Mouse (Mus musculus) midbrain, embryonic 14.5 days (tissue): ENCODE measurements around the gene Ceacam15. TPM values are rescaled to one million over a fixed set of nuclear protein-coding genes. Genes with fewer than 3 reads are reported as not detected.
"Not testable (repeated sequence)": the region's sequence is repeated elsewhere in the genome, so short reads cannot be mapped to it uniquely, and the experiment has no call there.

Source experiments
- ATAC-seq: fragments of 200-750 bp; cut with Nextera tagmentation; 2 replicates; pipeline ENCODE4 v1.8.0; 2017; ENCODE audit warnings: moderate number of reproducible peaks, moderate library complexity; ENCODE audit not compliant: low FRiP score, low TSS enrichment
- DNase-seq: peaks from one replicate; pipeline ENCODE4 v3.0.0-alpha.2; 2015
- H3K27ac ChIP-seq: fragments of 300-500 bp; sonication (generic); replicated peaks from 2 replicates; pipeline ENCODE4 v1.5.1; 2014; ENCODE audit warnings: mild to moderate bottlenecking, low read depth, low read length, moderate library complexity
- H3K27me3 ChIP-seq: fragments of 300-500 bp; sonication (generic); 2 replicates; pipeline ENCODE4 v1.6.1; 2014; ENCODE audit warnings: low read length, control low read depth, mixed read lengths; ENCODE audit not compliant: control insufficient read depth, insufficient read depth
- H3K36me3 ChIP-seq: fragments of 300-500 bp; sonication (generic); 2 replicates; pipeline ENCODE4 v1.6.1; 2014; ENCODE audit warnings: low read length, control low read depth; ENCODE audit not compliant: control insufficient read depth, insufficient read depth
- H3K4me1 ChIP-seq: fragments of 300-500 bp; sonication (generic); 2 replicates; pipeline ENCODE4 v1.6.1; 2014; ENCODE audit warnings: mild to moderate bottlenecking, antibody characterized with exemption, low read length, control low read depth; ENCODE audit not compliant: control insufficient read depth, insufficient read depth
- H3K4me2 ChIP-seq: fragments of 300-500 bp; sonication (generic); 2 replicates; pipeline ENCODE4 v1.6.1; 2014; ENCODE audit warnings: mild to moderate bottlenecking, low read length, moderate library complexity
- H3K4me3 ChIP-seq: fragments of 300-500 bp; sonication (generic); replicated peaks from 2 replicates; pipeline ENCODE4 v1.5.1; 2014; ENCODE audit warnings: low read depth, low read length
- H3K9ac ChIP-seq: fragments of 300-500 bp; sonication (generic); replicated peaks from 2 replicates; pipeline ENCODE4 v1.6.1; 2014; ENCODE audit warnings: mild to moderate bottlenecking, low read length, moderate library complexity
- H3K9me3 ChIP-seq: fragments of 300-500 bp; sonication (generic); 2 replicates; pipeline ENCODE4 v1.6.1; 2016; ENCODE audit warnings: low read length, control low read depth, mixed read lengths; ENCODE audit not compliant: control insufficient read depth
- WGBS: fragments of 180-500 bp; shearing (Covaris S2); extraction: QIAGEN DNeasy Blood & Tissue Kit; methylation state at CpG from one replicate; pipeline ENCODE4 v1.1.7; 2014; 5-methylcytosine and 5-hydroxymethylcytosine counted together
- polyA plus RNA-seq: library from polyadenylated mRNA; unstranded; fragments of >200 nt; fragmentation: Nextera tagmentation; extraction: Ambion mirVana; gene quantifications from 2 replicates; pipeline ENCODE4 v1.2.1, GENCODE M21; 2014

The Ceacam15 gene
- polyA plus RNA-seq, 1 experiment from 2014 or later: not detected

GRCm38 (mm10) chr7:16643106-16643505 is 32.4 kb downstream of the Ceacam15 start:
- H3K9ac ChIP-seq, DNase-seq, H3K4me3 ChIP-seq, H3K4me2 ChIP-seq, H3K4me1 ChIP-seq, ATAC-seq, H3K27me3 ChIP-seq, H3K27ac ChIP-seq, H3K9me3 ChIP-seq, H3K36me3 ChIP-seq: not testable (repeated sequence)
- 66% methylated on average over 3 of the region's 4 CpGs for WGBS

- Histone ChIP-seq H3K9me3 (no peaks in the 10 kb centered on the region), H3K4me3 (no peak overlapping the region), H3K9ac (no peak overlapping the region), H3K36me3 (no peaks in the 10 kb centered on the region), H3K27ac (no peak overlapping the region), H3K4me2 (no peak overlapping the region), H3K4me1 (no peaks in the 10 kb centered on the region), H3K27me3 (no peaks in the 10 kb centered on the region)
- DNase-seq (peak; percentile 61), ATAC-seq (no peak)
- WGBS: 73% methylated on average over 3 of the region's 3 CpGs
These were observed 36.5 kb downstream of the Ceacam15 start for GRCm38 (mm10) chr7:16639028-16639427.

- Histone ChIP-seq H3K4me3 (no peak overlapping the region), H3K9me3 (no peaks in the 10 kb centered on the region), H3K36me3 (no peaks in the 10 kb centered on the region), H3K4me1 (no peaks in the 10 kb centered on the region), H3K27ac (no peak overlapping the region), H3K9ac (no peak overlapping the region), H3K4me2 (no peak overlapping the region), H3K27me3 (no peaks in the 10 kb centered on the region)
- no peak for DNase-seq
- ATAC-seq: no peak
- 75% methylated on average over 3 of the region's 3 CpGs for WGBS
These were observed 40.4 kb downstream of the Ceacam15 start for GRCm38 (mm10) chr7:16635116-16635515.

DNA sequence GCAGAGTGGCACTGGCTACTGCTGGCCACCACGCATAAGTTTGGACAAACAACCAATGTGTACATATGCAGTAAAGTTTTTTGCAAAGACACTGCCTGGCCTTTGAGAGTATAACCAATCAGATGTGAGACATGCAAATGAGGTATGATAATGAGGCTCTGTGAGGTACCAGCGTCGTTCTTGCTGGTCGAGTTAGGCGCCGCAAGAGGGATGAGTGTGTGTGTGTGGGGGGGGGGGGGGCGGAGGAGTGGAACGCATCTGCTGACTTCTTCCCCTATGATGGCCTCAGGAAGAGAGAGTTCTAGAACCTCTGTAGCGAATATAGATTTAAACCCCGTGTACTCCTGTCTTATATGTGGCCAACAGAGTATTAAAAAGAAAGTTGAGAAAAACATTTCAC is 41.6 kb downstream of the Ceacam15 start:
- H3K4me1 ChIP-seq, H3K36me3 ChIP-seq, ATAC-seq, H3K4me3 ChIP-seq, H3K27me3 ChIP-seq, H3K9me3 ChIP-seq, H3K27ac ChIP-seq, H3K4me2 ChIP-seq, H3K9ac ChIP-seq: not testable (repeated sequence)
- WGBS: 13% methylated on average over 10 of the region's 10 CpGs
- DNase-seq: peak; percentile 19

DNA sequence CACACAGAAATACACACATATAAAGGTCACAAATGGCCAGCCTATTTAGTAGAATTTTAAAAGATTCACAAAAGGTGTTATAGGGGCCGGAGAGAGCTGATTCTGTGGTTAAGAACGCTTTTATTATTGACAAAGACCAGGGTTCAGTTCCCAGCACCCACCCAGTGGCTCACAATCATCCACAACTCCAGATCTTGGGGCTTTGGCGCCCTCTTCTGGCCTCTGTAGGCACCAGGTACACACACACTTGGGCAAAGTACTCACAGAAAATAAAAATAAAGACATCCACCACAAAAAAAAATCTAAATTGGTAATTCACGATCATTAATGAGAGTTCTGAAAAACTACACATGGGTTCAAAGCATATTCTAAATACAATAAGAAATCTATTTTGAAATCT is 43.6 kb downstream of the Ceacam15 start:
- Histone ChIP-seq H3K4me3 (no peak overlapping the region), H3K27ac (no peak overlapping the region), H3K27me3 (no peaks in the 10 kb centered on the region), H3K36me3 (no peaks in the 10 kb centered on the region), H3K9me3 (no peaks in the 10 kb centered on the region), H3K4me1 (no peaks in the 10 kb centered on the region), H3K4me2 (no peak overlapping the region), H3K9ac (no peak overlapping the region)
- WGBS: 71% methylated on average over 4 of the region's 4 CpGs
- ATAC-seq (no peak), DNase-seq (no peak)

GRCm38 (mm10) chr7:16631025-16631424 is 44.5 kb downstream of the Ceacam15 start:
- Histone ChIP-seq H3K27ac (no peak overlapping the region), H3K9me3 (no peaks in the 10 kb centered on the region), H3K4me2 (no peak overlapping the region), H3K27me3 (no peaks in the 10 kb centered on the region), H3K9ac (no peak overlapping the region), H3K36me3 (no peaks in the 10 kb centered on the region), H3K4me1 (no peaks in the 10 kb centered on the region), H3K4me3 (no peak overlapping the region)
- WGBS: 76% methylated on average over 4 of the region's 4 CpGs
- DNase-seq: no peak
- ATAC-seq: no peak

- 0 out of 2 replicates have a peak, but pooled peaks have one; percentile 15 for ATAC-seq
- no peak overlapping the region for H3K27ac ChIP-seq
- 20% methylated on average over 10 of the region's 10 CpGs for WGBS
- no peaks in the 10 kb centered on the region for H3K9me3 ChIP-seq
- no peaks in the 10 kb centered on the region for H3K4me1 ChIP-seq
- no peak overlapping the region for H3K4me3 ChIP-seq
- peak; percentile 85 for DNase-seq
- H3K9ac ChIP-seq: no peak overlapping the region
- H3K36me3 ChIP-seq: no peaks in the 10 kb centered on the region
- no peak overlapping the region for H3K4me2 ChIP-seq
- H3K27me3 ChIP-seq: no peaks in the 10 kb centered on the region
These were observed 45.8 kb downstream of the Ceacam15 start for GRCm38 (mm10) chr7:16629598-16630296.

DNA sequence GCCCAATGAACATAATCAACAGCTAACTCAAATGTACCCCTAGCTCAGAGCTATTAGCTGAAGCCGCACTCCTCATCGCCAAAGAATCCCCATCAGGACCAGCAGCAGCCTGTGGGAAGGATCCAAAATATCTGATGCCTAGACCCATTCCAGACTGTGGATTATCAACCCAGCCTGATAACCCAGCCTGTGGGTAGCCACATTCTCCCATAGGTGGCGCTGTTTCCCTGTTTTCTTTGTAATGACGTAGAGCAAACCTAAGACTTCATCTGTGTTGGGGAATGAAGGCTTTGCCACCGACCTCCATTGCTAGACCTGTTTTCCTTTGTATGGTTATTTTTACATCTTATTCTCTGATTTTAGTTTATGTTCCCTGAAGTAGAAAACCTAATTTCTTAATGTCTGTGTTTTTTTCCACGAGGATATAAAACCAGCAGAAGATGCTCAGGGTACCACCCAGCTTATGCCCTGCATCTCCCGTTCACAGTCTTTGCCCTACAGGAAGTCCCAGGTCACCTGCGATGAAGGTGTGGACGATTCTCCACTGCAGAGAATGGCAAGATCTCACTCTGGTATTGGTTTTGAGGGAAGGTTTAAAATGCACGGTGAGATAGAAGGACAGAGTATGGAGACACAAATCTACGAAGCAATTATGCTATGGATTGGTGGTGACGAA is 47.3 kb downstream of the Ceacam15 start:
- peak; percentile 71; the same call in 1 of the 2 replicates for ATAC-seq
- Histone ChIP-seq H3K27ac (no peak overlapping the region), H3K9me3 (no peaks in the 10 kb centered on the region), H3K4me3 (no peak overlapping the region), H3K4me2 (0 out of 2 replicates have a peak overlapping the region, but pooled peaks have one; percentile 4), H3K36me3 (no peaks in the 10 kb centered on the region), H3K9ac (no peak overlapping the region), H3K4me1 (no peaks in the 10 kb centered on the region), H3K27me3 (no peaks in the 10 kb centered on the region)
- peak; percentile 94 for DNase-seq
- WGBS: 33% methylated on average over 12 of the region's 12 CpGs

- Histone ChIP-seq H3K36me3 (no peaks in the 10 kb centered on the region), H3K4me2 (no peak overlapping the region), H3K27ac (no peak overlapping the region), H3K27me3 (no peaks in the 10 kb centered on the region; the same call in 1 of the 2 replicates), H3K9ac (no peak overlapping the region), H3K9me3 (no peaks in the 10 kb centered on the region), H3K4me3 (no peak overlapping the region), H3K4me1 (no peaks in the 10 kb centered on the region)
- ATAC-seq (no peak), DNase-seq (no peak)
These were observed 51.8 kb downstream of the Ceacam15 start for GRCm38 (mm10) chr7:16623687-16624086.
